Mouse (Mus musculus) cortical plate, adult 2 months (tissue): ENCODE results near the gene Gm17334.

Experiments used
- CTCF ChIP-seq: fragments of 200-500 bp; IDR thresholded peaks from 2 replicates; pipeline ENCODE4 v1.5.1; 2011; ENCODE audit warnings: mild to moderate bottlenecking, control low read depth, low read length; ENCODE audit not compliant: insufficient read depth; ENCODE audit errors: extremely low read depth
- POLR2A ChIP-seq: fragments of 200-500 bp; IDR thresholded peaks from 2 replicates; pipeline ENCODE4 v1.6.1; 2011; ENCODE audit warnings: mild to moderate bottlenecking, low read length, control low read depth; ENCODE audit not compliant: insufficient read depth; ENCODE audit errors: extremely low read depth

DNA sequence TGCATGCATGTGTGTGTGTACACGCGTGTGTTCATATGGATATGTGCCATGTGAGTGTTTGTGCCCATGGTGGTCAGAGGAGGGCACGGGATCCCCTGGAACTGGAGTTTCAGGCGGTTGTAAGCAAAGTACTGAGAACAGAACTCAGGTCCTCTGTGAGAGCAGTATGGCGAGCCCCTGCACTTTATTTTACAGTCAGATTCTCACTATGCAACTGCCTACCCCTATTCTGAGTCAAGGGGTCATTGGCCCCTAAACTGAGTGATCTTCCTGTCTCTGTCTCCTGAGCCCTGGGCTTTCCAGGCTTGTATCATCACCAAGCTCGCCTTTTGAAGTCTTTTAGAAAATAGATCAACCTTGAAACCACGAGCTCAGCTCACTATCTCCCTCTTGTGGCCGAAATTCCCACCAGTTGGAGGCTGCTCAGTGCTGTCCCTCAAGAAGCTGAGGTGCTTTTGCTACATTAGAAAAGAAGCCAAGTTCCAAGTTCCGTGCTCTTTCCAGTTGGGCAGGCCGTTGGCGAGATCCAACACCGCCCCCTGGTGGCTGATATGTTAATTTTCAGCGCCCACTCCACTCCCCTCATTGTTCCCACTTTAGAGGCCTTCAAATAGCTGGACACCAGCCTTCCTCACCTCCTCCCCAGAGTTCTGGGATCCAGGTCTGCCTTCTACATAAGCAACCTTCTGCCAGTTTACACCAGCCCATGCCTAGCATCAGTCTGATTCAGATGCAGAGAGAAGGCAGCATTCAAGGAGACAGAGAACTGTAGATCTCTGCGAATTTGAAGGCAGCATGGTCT, 36.0 kb downstream of the Gm17334 start:
- no peak for TF ChIP-seq POLR2A
- TF ChIP-seq CTCF = peak; percentile 52
